Mouse (Mus musculus): ENCODE results near the gene Orm3.

Gene Orm3

GRCm38 (mm10) chr4:63355877-63356665 lies at the start of gene Orm3:
TSS of gene Orm3 (plus strand) at chr4:63356162.
- DNase-seq (ENCODE audit: low spot score in 2 of 2), result no peak

GRCm38 (mm10) chr4:63307175-63308062 lies 48.5 kb upstream of the Orm3 start:
- DNase-seq (ENCODE audit: low spot score in 2 of 2), result peak; percentile 79 to 97

GRCm38 (mm10) chr4:63308316-63308715 lies 47.6 kb upstream of the Orm3 start:
- no peak for DNase-seq (ENCODE audit: low spot score in 2 of 2)

GRCm38 (mm10) chr4:63310247-63310855 lies 45.6 kb upstream of the Orm3 start:
- no peak for DNase-seq (ENCODE audit: low spot score in 2 of 2)

GRCm38 (mm10) chr4:63311426-63311825 lies 44.5 kb upstream of the Orm3 start:
- no peak for DNase-seq (ENCODE audit: low spot score in 2 of 2)

GRCm38 (mm10) chr4:63314063-63314462 lies 41.9 kb upstream of the Orm3 start:
- no peak for DNase-seq (ENCODE audit: low spot score in 2 of 2)

- no peak for DNase-seq (ENCODE audit: low spot score in 2 of 2)
These were observed 39.8 kb upstream of the Orm3 start for GRCm38 (mm10) chr4:63316076-63316746.

- DNase-seq (ENCODE audit: low spot score in 2 of 2), result peak; percentile 44 to 70
These were observed 36.4 kb upstream of the Orm3 start for GRCm38 (mm10) chr4:63319566-63319965.

GRCm38 (mm10) chr4:63323275-63323815 lies 32.6 kb upstream of the Orm3 start:
- no peak for DNase-seq (ENCODE audit: low spot score in 2 of 2)

- DNase-seq (ENCODE audit: low spot score in 2 of 2), result no peak
These were observed 22.6 kb upstream of the Orm3 start for GRCm38 (mm10) chr4:63333403-63333802.

GRCm38 (mm10) chr4:63338414-63339076 lies 17.4 kb upstream of the Orm3 start:
- no peak for DNase-seq (ENCODE audit: low spot score in 2 of 2)

- no peak for DNase-seq (ENCODE audit: low spot score in 2 of 2)
These were observed 13.5 kb upstream of the Orm3 start for GRCm38 (mm10) chr4:63342491-63342890.

GRCm38 (mm10) chr4:63343608-63344007 lies 12.4 kb upstream of the Orm3 start:
- DNase-seq (ENCODE audit: low spot score in 2 of 2), result no peak

GRCm38 (mm10) chr4:63344295-63344694 lies 11.7 kb upstream of the Orm3 start, which contains the start of gene Orm1:
TSS of gene Orm1 (plus strand) at chr4:63344560.
- DNase-seq (ENCODE audit: low spot score in 2 of 2), result no peak

- no peak for DNase-seq (ENCODE audit: low spot score in 2 of 2)
These were observed 10.7 kb upstream of the Orm3 start for GRCm38 (mm10) chr4:63345261-63345660.

- DNase-seq (ENCODE audit: low spot score in 2 of 2), result no peak
These were observed 9.3 kb upstream of the Orm3 start for GRCm38 (mm10) chr4:63346659-63347058.

- no peak for DNase-seq (ENCODE audit: low spot score in 2 of 2)
These were observed 7.4 kb upstream of the Orm3 start for GRCm38 (mm10) chr4:63348524-63348923.

- DNase-seq (ENCODE audit: low spot score in 2 of 2), result no peak
These were observed 1.1 kb downstream of the Orm3 start for GRCm38 (mm10) chr4:63356981-63357570.

GRCm38 (mm10) chr4:63359861-63360260 lies 3.9 kb downstream of the Orm3 start:
- no peak for DNase-seq (ENCODE audit: low spot score in 2 of 2)

- no peak for DNase-seq (ENCODE audit: low spot score in 2 of 2)
These were observed 6.2 kb downstream of the Orm3 start, which contains the start of gene Orm2 for GRCm38 (mm10) chr4:63362150-63362549. TSS of gene Orm2 (plus strand) at chr4:63362449.

Measured in thymus, postnatal 10 days (tissue).